Mouse (Mus musculus): Measurements from ENCODE around the gene Cbr3.
"Not testable (repeated sequence)": the region's sequence is repeated elsewhere in the genome, so short reads cannot be mapped to it uniquely, and the experiment has no call there.

Gene Cbr3

DNA sequence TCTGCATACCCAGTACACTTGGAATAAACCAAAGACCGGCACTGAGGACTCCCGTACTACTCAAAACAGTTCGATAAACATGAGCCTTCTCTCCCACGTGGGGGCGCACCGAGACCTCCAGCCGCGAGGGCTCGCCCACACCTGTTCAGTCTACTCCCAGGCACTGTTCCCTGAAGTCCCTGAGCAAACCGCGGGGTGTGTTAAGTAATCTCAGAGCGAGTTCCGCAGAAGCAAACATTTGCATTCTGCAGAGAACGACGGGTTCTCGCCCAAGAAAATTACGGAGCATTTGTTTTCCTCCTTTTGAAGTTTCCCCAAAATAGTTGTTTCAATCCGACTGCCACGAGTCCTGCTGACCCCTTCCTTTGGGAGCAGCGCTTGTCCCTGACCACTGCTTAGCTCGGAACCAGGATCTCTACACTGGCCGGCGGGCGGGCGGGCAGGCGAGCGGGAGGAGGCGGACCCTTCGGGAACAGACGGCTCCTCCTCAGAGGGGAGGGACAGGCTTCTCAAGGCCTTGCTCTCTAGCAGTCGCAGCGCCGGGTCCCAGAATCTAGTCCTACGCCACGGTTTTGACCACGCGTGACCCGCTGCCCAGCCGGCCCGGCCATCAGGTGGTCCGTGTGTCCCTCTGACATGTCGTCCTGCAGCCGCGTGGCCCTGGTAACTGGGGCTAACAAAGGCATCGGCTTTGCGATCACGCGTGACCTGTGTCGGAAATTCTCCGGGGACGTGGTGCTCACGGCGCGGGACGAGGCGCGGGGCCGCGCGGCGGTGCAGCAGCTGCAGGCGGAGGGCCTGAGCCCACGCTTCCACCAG lies at the start of gene Cbr3:
Gene Cbr3 (plus strand): TSS at position 527 of the 819 bp plus-strand sequence.
- DNase-seq (ENCODE audit: low spot score in 2 of 2) = peak; percentile 69 to 74

DNA sequence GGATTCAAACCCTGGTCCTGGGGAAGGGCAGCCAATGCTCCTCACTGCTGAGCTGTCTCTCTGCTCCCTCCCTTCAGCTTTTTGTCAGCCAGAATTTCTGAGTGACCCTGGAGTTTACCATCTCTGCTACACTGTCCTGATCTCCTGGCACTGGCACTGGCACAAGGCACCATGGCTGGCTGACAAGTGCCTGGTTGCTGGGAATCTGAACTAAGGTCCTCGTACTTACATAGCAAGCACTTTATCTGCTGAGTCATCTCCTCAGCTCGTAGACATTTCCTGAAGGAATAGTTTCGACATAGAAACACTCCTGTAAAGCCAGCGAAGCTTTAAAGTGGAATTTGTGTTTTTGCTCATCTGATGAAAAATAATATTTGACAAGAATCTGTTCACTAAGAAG lies 39.0 kb upstream of the Cbr3 start:
- peak in 1 of 2 experiments; percentile 23 for DNase-seq (ENCODE audit: low spot score in 2 of 2)

GRCm38 (mm10) chr16:93648441-93649183 lies 34.4 kb upstream of the Cbr3 start:
- DNase-seq (ENCODE audit: low spot score in 2 of 2) = no peak

GRCm38 (mm10) chr16:93667976-93668375 lies 15.0 kb upstream of the Cbr3 start:
- DNase-seq (ENCODE audit: low spot score in 2 of 2) = no peak

DNA sequence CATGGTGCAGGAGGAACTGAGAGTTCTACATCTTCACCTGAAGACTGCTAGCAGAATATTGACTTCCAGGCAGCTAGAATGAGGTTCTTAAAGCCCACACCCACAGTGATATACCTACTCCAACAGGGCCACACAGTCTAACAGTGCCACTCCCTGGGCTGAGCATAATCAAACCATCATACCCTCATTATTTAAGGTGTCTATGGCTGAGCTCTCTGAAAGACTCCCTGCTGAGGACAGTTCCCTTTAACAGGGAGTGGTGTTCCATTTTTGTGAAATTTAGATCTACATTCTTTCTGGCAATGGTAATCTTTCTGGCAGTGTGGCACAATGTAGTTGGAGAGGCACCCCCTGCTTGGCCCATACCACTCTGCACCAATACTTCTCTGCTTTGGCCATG lies 13.5 kb upstream of the Cbr3 start:
- DNase-seq (ENCODE audit: low spot score in 2 of 2) = no peak

GRCm38 (mm10) chr16:93670466-93670865 lies 12.5 kb upstream of the Cbr3 start:
- not testable (repeated sequence) for DNase-seq (ENCODE audit: low spot score in 2 of 2)

GRCm38 (mm10) chr16:93671064-93671463 lies 12.0 kb upstream of the Cbr3 start:
- DNase-seq (ENCODE audit: low spot score in 2 of 2) = no peak

DNA sequence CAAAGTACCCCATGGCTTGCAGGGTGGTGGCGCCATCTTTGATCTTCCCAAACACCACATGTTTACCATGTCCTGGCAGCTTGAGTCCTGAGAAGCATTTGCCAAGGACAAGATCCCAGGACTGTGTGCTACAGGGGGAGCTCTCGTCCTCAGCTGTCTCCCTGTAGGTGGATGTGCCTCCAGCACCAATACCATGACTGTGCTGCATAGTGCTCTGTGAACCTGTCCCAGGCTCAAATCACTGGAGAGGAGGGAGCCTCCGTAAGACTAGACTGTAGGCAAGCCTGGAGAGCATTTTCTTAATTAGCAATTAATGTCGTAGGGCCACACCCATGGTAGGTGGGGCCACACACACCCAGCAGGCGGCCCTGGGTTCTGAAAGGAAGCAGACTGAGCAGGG lies 6.6 kb upstream of the Cbr3 start:
- DNase-seq (ENCODE audit: low spot score in 2 of 2) = no peak

- DNase-seq (ENCODE audit: low spot score in 2 of 2) = no peak
These were observed 4.8 kb upstream of the Cbr3 start for GRCm38 (mm10) chr16:93678206-93678605.

GRCm38 (mm10) chr16:93679165-93679564 lies 3.9 kb upstream of the Cbr3 start:
- DNase-seq (ENCODE audit: low spot score in 2 of 2) = no peak

DNA sequence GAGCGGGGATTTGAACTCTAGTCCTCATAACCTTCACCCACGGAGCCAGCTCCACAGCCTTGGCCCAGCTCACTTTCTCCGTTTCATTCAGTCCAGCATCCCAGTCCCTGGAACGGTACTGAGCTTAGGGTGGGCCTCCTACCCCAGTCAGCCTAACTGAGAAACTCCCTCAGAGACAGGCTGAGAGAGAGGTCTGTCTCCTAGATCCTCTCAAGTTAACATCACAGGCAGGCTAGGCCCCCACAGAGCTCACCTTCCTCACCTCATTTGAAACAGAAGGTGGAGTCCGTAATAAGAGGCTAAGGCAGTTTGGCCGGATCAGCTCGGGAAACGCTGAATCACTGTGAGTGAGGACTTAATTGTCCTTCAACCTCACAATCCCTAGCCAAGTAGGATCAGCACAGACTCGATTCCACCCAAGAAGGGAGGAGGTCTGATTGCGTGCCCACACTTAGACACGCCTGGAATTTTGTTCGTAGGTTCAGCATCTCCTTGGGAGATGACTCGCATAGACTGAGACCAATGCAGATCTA lies 793 bp upstream of the Cbr3 start:
- DNase-seq (ENCODE audit: low spot score in 2 of 2) = no peak

- peak; percentile 7 to 35 for DNase-seq (ENCODE audit: low spot score in 2 of 2)
These were observed 657 bp downstream of the Cbr3 start for GRCm38 (mm10) chr16:93683508-93684236.

GRCm38 (mm10) chr16:93684441-93684840 lies 1.4 kb downstream of the Cbr3 start:
- no peak for DNase-seq (ENCODE audit: low spot score in 2 of 2)

DNA sequence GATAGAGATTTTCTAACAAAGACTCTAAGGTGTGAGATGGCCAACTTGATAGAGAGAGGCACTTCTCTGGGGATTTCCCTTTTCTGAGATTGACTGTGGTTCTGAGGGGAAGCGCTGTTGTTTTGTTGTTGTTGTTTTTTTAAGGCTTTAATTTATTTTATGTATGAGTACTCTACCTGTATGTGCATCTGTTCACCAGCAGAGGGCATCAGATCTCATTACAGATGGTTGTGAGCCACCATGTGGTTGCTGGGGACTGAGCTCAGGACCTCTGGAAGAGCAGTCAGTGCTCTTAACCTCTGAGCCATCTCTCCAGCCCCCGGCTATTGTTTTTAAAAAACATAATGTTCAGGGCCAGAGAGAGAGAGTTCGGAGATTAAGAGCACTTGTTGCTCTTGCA lies 2.8 kb downstream of the Cbr3 start:
- not testable (repeated sequence) for DNase-seq (ENCODE audit: low spot score in 2 of 2)

DNA sequence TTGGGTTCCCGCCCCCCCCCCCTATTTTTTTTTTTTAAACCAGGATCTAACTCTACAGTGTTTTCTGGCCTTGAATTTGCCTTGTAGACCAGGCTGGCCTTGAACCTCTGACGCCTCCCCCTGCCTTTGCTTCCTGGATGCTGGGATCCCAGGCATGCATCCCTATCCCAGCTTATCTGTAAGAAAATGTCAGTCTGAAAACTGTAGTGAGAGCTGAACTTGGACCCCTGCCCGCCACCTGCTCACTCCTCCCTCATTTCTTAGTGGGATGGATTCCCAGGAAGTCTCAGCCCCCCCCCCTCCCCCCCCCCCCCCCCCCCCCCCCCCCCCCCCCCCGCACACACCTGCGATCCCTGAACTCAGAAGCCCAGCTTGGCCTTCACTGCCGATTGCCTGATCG lies 3.4 kb downstream of the Cbr3 start:
- DNase-seq (ENCODE audit: low spot score in 2 of 2) = no peak

DNA sequence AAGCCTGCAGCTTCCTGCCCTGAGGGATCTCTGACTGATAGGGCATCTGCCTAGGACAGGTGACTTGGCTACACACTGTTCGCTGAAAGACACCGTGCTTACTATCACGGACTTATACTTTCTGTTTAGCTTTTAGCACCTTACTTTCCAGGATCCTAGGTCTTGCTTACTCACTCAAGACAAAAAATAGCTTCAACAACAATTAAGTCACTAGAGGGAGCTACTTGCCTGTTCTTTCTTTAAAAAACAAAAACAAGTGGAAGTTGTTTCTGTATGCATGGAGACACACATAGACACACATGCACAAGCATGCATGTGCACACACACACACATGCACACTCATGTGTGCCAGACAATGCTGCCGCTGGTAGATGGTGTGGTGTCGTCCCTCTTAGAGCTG lies 3.9 kb downstream of the Cbr3 start:
- DNase-seq (ENCODE audit: low spot score in 2 of 2) = no peak

DNA sequence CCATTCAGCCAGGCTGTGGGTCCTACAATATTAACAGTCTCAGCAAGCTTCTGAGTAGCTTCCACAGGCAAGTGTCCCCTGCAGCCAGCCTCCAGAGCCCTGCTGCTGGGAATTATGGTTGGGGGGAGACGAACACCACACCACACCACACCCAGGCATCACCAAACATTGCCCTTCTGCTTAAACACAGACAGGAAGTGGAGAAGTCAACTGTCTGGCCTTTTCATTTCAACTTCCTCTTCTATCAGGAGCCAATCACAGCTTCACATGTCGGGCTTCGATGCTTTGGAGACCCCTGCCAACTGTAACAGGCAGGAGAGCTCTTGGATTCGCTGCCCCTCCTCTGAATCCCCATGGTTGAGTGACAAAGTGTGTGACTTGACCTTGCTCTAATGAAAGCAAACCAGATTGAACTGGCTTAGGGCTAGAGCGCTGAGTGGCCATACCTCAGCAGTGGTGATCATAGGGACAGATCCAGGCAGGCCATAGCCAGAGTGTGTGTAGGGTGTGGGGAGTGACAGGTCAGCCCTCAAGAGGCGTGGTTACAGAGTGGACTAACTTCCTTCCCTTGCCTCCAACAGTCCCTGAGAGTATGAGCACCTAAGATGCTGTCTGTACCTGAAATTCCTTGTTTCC lies 8.3 kb downstream of the Cbr3 start:
- DNase-seq (ENCODE audit: low spot score in 2 of 2) = no peak

DNA sequence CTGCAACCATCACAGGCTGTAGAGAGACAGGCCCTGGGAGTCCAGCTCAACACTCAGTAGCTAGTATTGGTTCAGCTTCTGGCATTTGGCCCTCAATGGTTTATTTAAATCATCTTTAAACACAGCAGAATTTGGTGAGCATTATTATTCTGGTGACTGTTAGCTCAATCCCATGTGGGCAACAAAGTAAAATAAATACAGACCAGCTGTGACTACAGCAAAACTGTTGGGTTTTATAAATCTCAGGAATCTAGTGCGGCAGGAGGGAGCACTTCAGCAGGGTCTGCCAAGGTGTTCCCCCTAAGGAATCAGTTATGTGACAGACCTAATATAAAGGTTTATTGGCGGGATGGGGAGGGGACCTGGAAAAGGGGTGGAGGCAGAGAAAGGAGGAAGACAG lies 9.7 kb downstream of the Cbr3 start:
- no peak for DNase-seq (ENCODE audit: low spot score in 2 of 2)

- DNase-seq (ENCODE audit: low spot score in 2 of 2) = no peak
These were observed 24.1 kb downstream of the Cbr3 start for GRCm38 (mm10) chr16:93707116-93707515.

DNA sequence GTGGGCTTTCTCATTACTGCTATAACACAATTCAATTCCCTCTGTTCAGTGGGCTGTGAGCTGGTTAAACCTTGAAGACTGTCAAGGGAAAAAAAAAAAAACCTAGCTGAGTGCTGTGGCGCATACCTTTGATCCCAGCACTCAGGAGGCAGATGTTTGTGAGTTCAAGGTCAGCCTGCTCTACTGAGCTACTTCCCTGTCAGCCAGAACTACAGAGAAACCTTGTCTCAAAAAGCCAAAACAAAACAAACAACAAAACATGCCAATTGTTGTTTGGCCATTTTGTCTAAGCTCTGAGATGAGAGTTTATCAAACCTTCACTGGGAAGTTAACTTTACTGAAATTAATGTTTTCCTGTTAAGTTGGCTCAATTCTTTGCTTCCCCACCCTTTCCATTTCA lies 26.2 kb downstream of the Cbr3 start:
- DNase-seq (ENCODE audit: low spot score in 2 of 2) = no peak

DNA sequence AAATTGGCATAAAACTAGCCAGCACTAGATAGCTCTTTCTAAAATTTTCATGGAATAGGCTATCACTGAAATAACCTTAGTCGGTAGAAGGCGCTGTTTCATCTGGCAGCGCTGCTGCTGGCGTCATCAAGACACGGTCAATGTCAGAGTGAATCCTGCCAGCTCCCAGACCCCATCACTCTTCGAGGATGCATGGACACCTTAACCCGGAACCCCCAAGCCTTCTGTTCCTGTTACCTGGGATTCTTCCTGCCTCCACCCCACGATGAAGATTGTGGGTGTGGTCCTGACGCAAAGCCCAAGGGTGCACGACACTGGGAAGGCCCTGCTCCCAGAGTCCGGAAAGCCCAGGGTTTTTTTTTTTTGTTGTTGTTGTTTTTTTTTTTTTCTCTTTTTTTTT lies 27.9 kb downstream of the Cbr3 start:
- DNase-seq (ENCODE audit: low spot score in 2 of 2) = peak; percentile 64 to 68

All from urinary bladder, postnatal 36 days (tissue).